Mouse (Mus musculus) MEL (cell line): ENCODE results near the gene Oas3. TPM values are rescaled to one million over a fixed set of nuclear protein-coding genes. Genes with fewer than 3 reads are reported as not detected.

Experiments used
- DNase-seq: peaks from one replicate; pipeline ENCODE4 v3.0.0; 2011; ENCODE audit warnings: low read depth, low spot score
- H3K27ac ChIP-seq: 2 replicates; pipeline ENCODE4 v1.5.1; 2012; ENCODE audit warnings: low read depth, mild to moderate bottlenecking, control low read depth, low read length, moderate library complexity; ENCODE audit not compliant: control insufficient read depth
- H3K27me3 ChIP-seq, 2 experiments: fragments of 150-350 bp in 1 of 2; sonication (generic) in 1 of 2; 2 replicates each; pipeline ENCODE4 v1.6.1; 2012; ENCODE audit warnings: low read length in 2 of 2, mild to moderate bottlenecking in 2 of 2, improper control_type of control experiment in 1 of 2, moderate library complexity in 1 of 2; ENCODE audit not compliant: insufficient read depth in 2 of 2, control insufficient read depth in 1 of 2
- H3K36me3 ChIP-seq, 2 experiments: 2 replicates each; pipeline ENCODE4 v1.6.1; 2012 to 2014; ENCODE audit warnings: low read length in 2 of 2, improper control_type of control experiment in 1 of 2, inconsistent platforms in 1 of 2, mild to moderate bottlenecking in 1 of 2; ENCODE audit not compliant: insufficient read depth in 2 of 2, control insufficient read depth in 1 of 2
- H3K4me1 ChIP-seq, 2 experiments: fragments of 150-350 bp in 1 of 2; sonication (generic) in 1 of 2; 2 replicates each; pipeline ENCODE4 v1.6.1; 2012; ENCODE audit warnings: low read length in 2 of 2, improper control_type of control experiment in 1 of 2, mild to moderate bottlenecking in 1 of 2; ENCODE audit not compliant: insufficient read depth in 2 of 2, control insufficient read depth in 1 of 2
- H3K4me3 ChIP-seq, 2 experiments: fragments of 150-350 bp in 1 of 2; sonication (generic) in 1 of 2; 2 replicates each; pipeline ENCODE4 v1.5.1; 2012; ENCODE audit warnings: low read depth in 2 of 2, low read length in 2 of 2, mild to moderate bottlenecking in 2 of 2, moderate library complexity in 2 of 2, control low read depth in 1 of 2, improper control_type of control experiment in 1 of 2; ENCODE audit not compliant: control insufficient read depth in 1 of 2, insufficient read depth in 1 of 2
- H3K79me2 ChIP-seq: 2 replicates; pipeline ENCODE4 v1.6.1; 2012; ENCODE audit warnings: mild to moderate bottlenecking, low read length, moderate library complexity; ENCODE audit not compliant: control insufficient read depth, poor library complexity, insufficient read depth
- H3K9ac ChIP-seq: 2 replicates; pipeline ENCODE4 v1.6.1; 2012; ENCODE audit warnings: low read depth, mild to moderate bottlenecking, control low read depth, low read length, moderate library complexity; ENCODE audit not compliant: control insufficient read depth, poor library complexity, severe bottlenecking
- H3K9me3 ChIP-seq: fragments of 150-350 bp; sonication (generic); replicated peaks from 2 replicates; pipeline ENCODE4 v1.6.1; 2012; ENCODE audit warnings: mild to moderate bottlenecking, low read length, improper control_type of control experiment, moderate library complexity; ENCODE audit not compliant: insufficient read depth
- CHD1 ChIP-seq: IDR thresholded peaks from 2 replicates; pipeline ENCODE4 v1.6.1; 2012; ENCODE audit warnings: low read depth, mild to moderate bottlenecking, inconsistent platforms, low read length, improper control_type of control experiment
- CHD2 ChIP-seq: IDR thresholded peaks from 2 replicates; pipeline ENCODE4 v1.6.1; 2011; ENCODE audit warnings: low read length, improper control_type of control experiment
- CTCF ChIP-seq, 3 experiments: IDR thresholded peaks in 2 of 3; conservative IDR thresholded peaks in 1 of 3; 2 replicates each; pipeline ENCODE4 v1.5.1; 2011 to 2012; ENCODE audit warnings: low read length in 3 of 3, low read depth in 2 of 3, mild to moderate bottlenecking in 2 of 3, improper control_type of control experiment in 1 of 3, inconsistent platforms in 1 of 3, mixed read lengths in 1 of 3, moderate library complexity in 1 of 3; ENCODE audit not compliant: control insufficient read depth in 1 of 3, insufficient read depth in 1 of 3, poor library complexity in 1 of 3, severe bottlenecking in 1 of 3
- E2F4 ChIP-seq: IDR thresholded peaks from 2 replicates; pipeline ENCODE4 v1.6.1; 2011; ENCODE audit warnings: low read depth, low read length, improper control_type of control experiment, borderline replicate concordance
- ELF1 ChIP-seq: IDR thresholded peaks from 2 replicates; pipeline ENCODE4 v1.6.1; 2014; ENCODE audit warnings: low read depth, mild to moderate bottlenecking, inconsistent platforms, low read length, improper control_type of control experiment, moderate library complexity
- EP300 ChIP-seq, 2 experiments: IDR thresholded peaks; 2 replicates each; pipeline ENCODE4 v1.6.1; 2011; ENCODE audit warnings: improper control_type of control experiment in 2 of 2, low read length in 2 of 2, low read depth in 1 of 2, mild to moderate bottlenecking in 1 of 2
- ETS1 ChIP-seq: IDR thresholded peaks from 2 replicates; pipeline ENCODE4 v1.6.1; 2012; ENCODE audit warnings: low read depth, mild to moderate bottlenecking, inconsistent platforms, low read length, improper control_type of control experiment, moderate library complexity
- GABPA ChIP-seq: IDR thresholded peaks from 2 replicates; pipeline ENCODE4 v1.6.1; 2012; ENCODE audit warnings: low read depth, mild to moderate bottlenecking, inconsistent platforms, low read length, improper control_type of control experiment, moderate library complexity
- GATA1 ChIP-seq: IDR thresholded peaks from 2 replicates; pipeline ENCODE4 v1.6.1; 2011; ENCODE audit warnings: low read depth, low read length, improper control_type of control experiment
- HCFC1 ChIP-seq: IDR thresholded peaks from 2 replicates; pipeline ENCODE4 v1.6.1; 2012; ENCODE audit warnings: low read depth, mild to moderate bottlenecking, inconsistent platforms, low read length, improper control_type of control experiment, moderate library complexity
- JUND ChIP-seq: IDR thresholded peaks from 2 replicates; pipeline ENCODE4 v1.6.1; 2011; ENCODE audit warnings: low read depth, mild to moderate bottlenecking, improper control_type of control experiment, low read length
- KAT2A ChIP-seq: conservative IDR thresholded peaks from 2 replicates; pipeline ENCODE4 v1.6.1; 2012; ENCODE audit warnings: low read depth, low read length, improper control_type of control experiment, inconsistent platforms
- MAFK ChIP-seq: IDR thresholded peaks from 2 replicates; pipeline ENCODE4 v1.6.1; 2011; ENCODE audit warnings: low read depth, mild to moderate bottlenecking, low read length, improper control_type of control experiment, borderline replicate concordance
- MAX ChIP-seq: IDR thresholded peaks from 2 replicates; pipeline ENCODE4 v1.6.1; 2011; ENCODE audit warnings: low read length, improper control_type of control experiment
- MAZ ChIP-seq: IDR thresholded peaks from 2 replicates; pipeline ENCODE4 v1.6.1; 2012; ENCODE audit warnings: low read depth, mild to moderate bottlenecking, inconsistent platforms, low read length, improper control_type of control experiment
- MEF2A ChIP-seq: IDR thresholded peaks from 2 replicates; pipeline ENCODE4 v1.6.1; 2014; ENCODE audit warnings: low read depth, mild to moderate bottlenecking, inconsistent platforms, low read length, improper control_type of control experiment; ENCODE audit not compliant: poor library complexity, insufficient replicate concordance, severe bottlenecking; ENCODE audit errors: extremely low read depth
- MXI1 ChIP-seq: IDR thresholded peaks from 2 replicates; pipeline ENCODE4 v1.6.1; 2011; ENCODE audit warnings: mild to moderate bottlenecking, low read depth, low read length, improper control_type of control experiment
- MYB ChIP-seq: IDR thresholded peaks from 2 replicates; pipeline ENCODE4 v1.6.1; 2011; ENCODE audit warnings: mild to moderate bottlenecking, low read depth, low read length, improper control_type of control experiment
- MYC ChIP-seq: IDR thresholded peaks from 2 replicates; pipeline ENCODE4 v1.6.1; 2011; ENCODE audit warnings: low read depth, mild to moderate bottlenecking, low read length, improper control_type of control experiment, moderate library complexity
- NRF1 ChIP-seq: IDR thresholded peaks from 2 replicates; pipeline ENCODE4 v1.6.1; 2014; ENCODE audit warnings: low read depth, mild to moderate bottlenecking, inconsistent platforms, low read length, improper control_type of control experiment, moderate library complexity; ENCODE audit not compliant: poor library complexity, insufficient read depth, severe bottlenecking
- POLR2A ChIP-seq, 2 experiments: IDR thresholded peaks; 2 replicates each; pipeline ENCODE4 v1.6.1; 2011 to 2012; ENCODE audit warnings: low read length in 2 of 2, mild to moderate bottlenecking in 2 of 2, control low read depth in 1 of 2, improper control_type of control experiment in 1 of 2, low read depth in 1 of 2, moderate library complexity in 1 of 2; ENCODE audit not compliant: control insufficient read depth in 1 of 2, insufficient read depth in 1 of 2, poor library complexity in 1 of 2
- POLR2AphosphoS5 ChIP-seq: IDR thresholded peaks from 2 replicates; pipeline ENCODE4 v1.6.1; 2012; ENCODE audit warnings: low read depth, borderline replicate concordance, mild to moderate bottlenecking, inconsistent platforms, low read length, moderate library complexity, mixed read lengths
- RAD21 ChIP-seq: IDR thresholded peaks from 2 replicates; pipeline ENCODE4 v1.6.1; 2011; ENCODE audit warnings: mild to moderate bottlenecking, low read depth, low read length, improper control_type of control experiment
- RCOR1 ChIP-seq: IDR thresholded peaks from 2 replicates; pipeline ENCODE4 v1.6.1; 2012; ENCODE audit warnings: low read depth, mild to moderate bottlenecking, inconsistent platforms, low read length, improper control_type of control experiment
- SIN3A ChIP-seq: IDR thresholded peaks from 2 replicates; pipeline ENCODE4 v1.6.1; 2012; ENCODE audit warnings: low read length, improper control_type of control experiment, inconsistent platforms
- TAL1 ChIP-seq: IDR thresholded peaks from 2 replicates; pipeline ENCODE4 v1.6.1; 2012; ENCODE audit warnings: mild to moderate bottlenecking, inconsistent platforms, low read length, moderate library complexity, mixed read lengths
- TBP ChIP-seq: IDR thresholded peaks from 2 replicates; pipeline ENCODE4 v1.8.0; 2011; ENCODE audit warnings: low read depth, low read length, improper control_type of control experiment
- TCF12 ChIP-seq: IDR thresholded peaks from 2 replicates; pipeline ENCODE4 v1.6.1; 2014; ENCODE audit warnings: low read depth, mild to moderate bottlenecking, inconsistent platforms, low read length, improper control_type of control experiment, moderate library complexity
- UBTF ChIP-seq: IDR thresholded peaks from 2 replicates; pipeline ENCODE4 v1.6.1; 2012; ENCODE audit warnings: low read depth, mild to moderate bottlenecking, inconsistent platforms, low read length, improper control_type of control experiment, moderate library complexity, borderline replicate concordance; ENCODE audit not compliant: insufficient read depth
- USF1 ChIP-seq: IDR thresholded peaks from 2 replicates; pipeline ENCODE4 v1.6.1; 2014; ENCODE audit warnings: low read depth, mild to moderate bottlenecking, inconsistent platforms, low read length, improper control_type of control experiment, moderate library complexity
- USF2 ChIP-seq, 2 experiments: IDR thresholded peaks; 2 replicates each; pipeline ENCODE4 v1.6.1; 2011 to 2012; ENCODE audit warnings: improper control_type of control experiment in 2 of 2, low read length in 2 of 2, borderline replicate concordance in 1 of 2, inconsistent platforms in 1 of 2, low read depth in 1 of 2, mild to moderate bottlenecking in 1 of 2; ENCODE audit not compliant: insufficient read depth in 1 of 2
- ZC3H11A ChIP-seq: IDR thresholded peaks from 2 replicates; pipeline ENCODE4 v1.6.1; 2012; ENCODE audit warnings: low read depth, mild to moderate bottlenecking, inconsistent platforms, low read length, improper control_type of control experiment
- ZKSCAN1 ChIP-seq: IDR thresholded peaks from 2 replicates; pipeline ENCODE4 v1.6.1; 2012; ENCODE audit warnings: low read depth, mild to moderate bottlenecking, inconsistent platforms, low read length, improper control_type of control experiment, moderate library complexity
- ZMIZ1 ChIP-seq: IDR thresholded peaks from 2 replicates; pipeline ENCODE4 v1.6.1; 2012; ENCODE audit warnings: low read depth, mild to moderate bottlenecking, inconsistent platforms, low read length, improper control_type of control experiment, moderate library complexity
- ZNF384 ChIP-seq: IDR thresholded peaks from 2 replicates; pipeline ENCODE4 v1.6.1; 2012; ENCODE audit warnings: low read depth, mild to moderate bottlenecking, inconsistent platforms, low read length, improper control_type of control experiment
- polyA plus RNA-seq, 2 experiments: library from polyadenylated mRNA; stranded (reverse) in 1 of 2; unstranded in 1 of 2; fragments of >175 nt in 1 of 2; fragments of >200 nt in 1 of 2; gene quantifications; 2 replicates each; pipeline versions ENCODE4 v1.2.1 to v1.2.4; 2012; ENCODE audit warnings: low replicate concordance in 2 of 2, low read depth in 1 of 2; ENCODE audit not compliant: insufficient read length in 2 of 2, insufficient read depth in 1 of 2, missing spikeins in 1 of 2
- total RNA-seq: library from RNA; depleted of rRNA; stranded (reverse); fragments of 300-350 nt; gene quantifications from 2 replicates; pipeline ENCODE4 v1.2.3, GENCODE M21; 2012

Oas3 gene
- total and polyA plus RNA-seq, 3 experiments = 1.9 to 4.0 TPM; not detected in 1

- H3K79me2 ChIP-seq = no peaks in the 10 kb centered on the region
- peaks cover 0 to 11% of the 10 kb centered on the region in 2 experiments; a peak in 2 of 4 replicates for H3K36me3 ChIP-seq
- H3K9ac ChIP-seq = peak overlapping the region; percentile 58
- no peaks in the 10 kb centered on the region for H3K27me3 ChIP-seq
- H3K4me1 ChIP-seq = peaks cover 15 to 48% of the 10 kb centered on the region in 2 experiments
- H3K9me3 ChIP-seq = no peaks in the 10 kb centered on the region
- peak overlapping the region; percentile 89 for H3K27ac ChIP-seq
- H3K4me3 ChIP-seq = peak overlapping the region; percentile 36 to 99
- DNase-seq = peak; percentile 93
- TF ChIP-seq MYB (no peak), CHD1 (no peak), POLR2AphosphoS5 (no peak), GATA1 (peak; percentile 74), CHD2 (no peak), TCF12 (peak; percentile 64; the same call in 1 of the 2 replicates), ETS1 (peak; percentile 70), CTCF (IDR thresholded peaks at IDR 0.05 in 2 of 3, conservative IDR thresholded peaks at IDR 0.05 in 1 of 3; ENCODE audit: control insufficient read depth in 1 of 3, insufficient read depth in 1 of 3, low read depth in 2 of 3, low read length in 3 of 3, poor library complexity in 1 of 3, severe bottlenecking in 1 of 3) (no peak), ZC3H11A (no peak), RAD21 (no peak), EP300 (IDR thresholded peaks at IDR 0.05; ENCODE audit: low read depth in 1 of 2, low read length in 2 of 2) (peak; percentile 35 to 64; a peak in 3 of 4 replicates), ZMIZ1 (no peak), USF2 (IDR thresholded peaks at IDR 0.05; ENCODE audit: borderline replicate concordance in 1 of 2, insufficient read depth in 1 of 2, low read depth in 1 of 2, low read length in 2 of 2) (no peak), NRF1 (no peak), TBP (peak; percentile 48; the same call in 1 of the 2 replicates), ZKSCAN1 (no peak), MAFK (no peak; the same call in 1 of the 2 replicates), KAT2A (peak; percentile 43; the same call in 1 of the 2 replicates), UBTF (no peak), RCOR1 (0 out of 2 replicates have a peak, but pooled peaks have one; percentile 35), ZNF384 (no peak), SIN3A (peak; percentile 78), ELF1 (peak; percentile 46; the same call in 1 of the 2 replicates), USF1 (no peak), MYC (peak; percentile 92), TAL1 (peak; percentile 80), HCFC1 (peak; percentile 76), JUND (peak; percentile 80; the same call in 1 of the 2 replicates), E2F4 (no peak), MAZ (0 out of 2 replicates have a peak, but pooled peaks have one; percentile 49), MXI1 (no peak; the same call in none of the 2 replicates), MEF2A (peak; percentile 81; the same call in 1 of the 2 replicates), GABPA (no peak), POLR2A (IDR thresholded peaks at IDR 0.05; ENCODE audit: control insufficient read depth in 1 of 2, insufficient read depth in 1 of 2, low read depth in 1 of 2, low read length in 2 of 2, poor library complexity in 1 of 2) (peak; percentile 41 to 62; a peak in 3 of 4 replicates), MAX (peak; percentile 78)
These were observed 2.0 kb downstream of the Oas3 start for GRCm38 (mm10) chr5:120775287-120775985.
